Mouse (Mus musculus) T-helper 17 cell (primary cell): Measurements from ENCODE around the gene Cyyr1.
"Not testable (repeated sequence)": the region's sequence is repeated elsewhere in the genome, so short reads cannot be mapped to it uniquely, and the experiment has no call there.

Experiments
- in situ Hi-C, 2 experiments: fragments of 300-600 bp; cut with MboI, MseI; formaldehyde crosslinking; loops; 1 replicate in 1 of 2; 2 replicates in 1 of 2; pipeline ENCODE4 v1.15.1; 2025; ENCODE audit warnings: high pct_unique_total_duplicates in 2 of 2

The Cyyr1 gene

DNA sequence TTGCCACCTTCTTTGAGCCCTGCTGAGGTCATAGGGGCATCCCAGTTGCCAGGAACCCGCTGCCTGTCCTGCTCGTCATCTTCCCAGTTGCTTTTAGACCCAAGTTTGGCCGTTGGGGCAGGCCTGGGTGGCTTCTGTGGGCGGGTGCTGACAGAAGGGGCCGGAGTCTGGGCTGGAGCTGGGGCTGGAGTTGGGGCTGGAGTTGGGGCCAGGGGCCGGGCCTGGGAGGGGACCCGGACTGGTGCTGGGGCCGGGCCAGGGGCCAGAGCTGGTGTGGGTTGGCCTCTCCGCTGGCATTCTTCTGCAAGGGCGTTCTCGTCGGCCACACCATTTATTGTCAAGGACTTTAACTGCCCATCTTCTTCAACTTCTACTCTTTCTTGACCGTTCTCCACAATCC lies at the start of gene Cyyr1:
TSS of gene Cyyr1 (minus strand) at position 101 of the 400 bp plus-strand sequence.
- in situ Hi-C loops, result not testable (repeated sequence)

DNA sequence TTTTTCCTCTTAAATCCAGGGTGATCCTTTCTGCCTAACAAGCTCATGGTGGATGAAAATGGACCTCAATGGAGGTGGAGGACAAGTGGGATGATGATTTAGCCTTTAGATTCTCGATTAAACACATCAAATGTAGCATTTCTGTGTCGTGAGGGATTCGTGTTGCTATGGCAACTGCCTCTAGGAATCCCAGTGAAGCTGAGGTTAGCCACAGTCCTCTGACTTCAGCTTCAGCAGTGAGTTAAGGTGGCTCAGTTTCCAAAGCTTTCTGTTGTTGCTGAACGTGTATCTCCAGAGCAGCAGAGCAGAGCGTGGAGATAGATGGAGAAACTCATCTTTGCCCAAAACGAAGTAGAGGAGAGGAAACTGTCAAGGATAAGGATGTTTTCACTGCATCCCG lies 35.6 kb upstream of the Cyyr1 start:
- in situ Hi-C loops, result loop anchor here in 1 of 2 experiments (25.0 kb wide), 1 partner anchor 827 kb away; the partner anchor contains the start of gene Jam2

DNA sequence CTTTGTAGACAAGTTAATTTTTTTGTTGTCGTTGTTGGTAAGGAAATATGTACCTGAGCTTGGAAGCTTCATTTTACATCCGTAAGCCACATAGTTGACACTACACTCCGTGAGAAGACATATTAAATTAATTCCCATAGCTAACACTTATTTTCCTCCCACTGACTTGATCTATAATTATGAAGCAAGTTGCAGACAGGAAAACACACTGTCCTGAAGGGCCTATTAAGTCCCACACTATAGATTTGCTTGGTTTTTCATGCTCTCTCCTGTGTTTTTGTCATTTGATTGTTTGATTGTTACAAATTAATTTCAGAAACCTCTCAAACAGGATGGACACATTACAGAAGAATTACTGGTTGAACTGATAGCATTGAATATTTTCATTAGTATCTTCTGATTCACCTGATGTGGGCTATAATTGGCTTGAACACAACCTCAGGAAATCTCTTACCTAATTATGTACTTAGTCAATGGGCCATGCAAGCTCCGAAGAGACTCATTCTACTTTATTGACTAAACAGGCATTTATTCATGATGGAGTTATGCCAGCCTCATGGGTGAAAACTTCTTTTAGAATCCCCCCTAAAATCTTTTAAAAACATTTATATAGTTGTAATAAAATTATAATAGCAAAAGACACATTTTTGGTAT lies 34.5 kb upstream of the Cyyr1 start:
- in situ Hi-C loops, result loop anchor here in 1 of 2 experiments (25.0 kb wide), 1 partner anchor 825 kb away; the partner anchor contains the start of gene Jam2

DNA sequence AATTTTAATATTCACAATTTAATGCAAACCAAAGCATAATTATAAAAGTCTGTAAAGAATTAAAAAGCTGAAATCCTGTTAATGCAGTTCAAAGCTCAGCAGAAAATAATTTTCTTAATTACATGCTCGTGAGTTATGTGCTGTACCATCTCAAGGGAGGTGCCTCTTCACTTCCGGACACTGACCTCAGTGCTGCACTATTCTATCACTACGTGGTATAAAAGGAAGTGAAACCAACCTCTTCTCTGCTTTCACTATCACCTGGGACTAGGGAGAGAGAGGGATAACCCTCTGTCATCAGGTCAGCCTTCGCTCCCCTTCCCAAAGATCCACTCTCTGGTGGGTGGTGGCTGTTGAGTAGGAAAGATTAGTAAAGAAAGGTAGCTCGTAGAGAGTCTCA lies 13.3 kb upstream of the Cyyr1 start:
- in situ Hi-C loops, result no loop called here

DNA sequence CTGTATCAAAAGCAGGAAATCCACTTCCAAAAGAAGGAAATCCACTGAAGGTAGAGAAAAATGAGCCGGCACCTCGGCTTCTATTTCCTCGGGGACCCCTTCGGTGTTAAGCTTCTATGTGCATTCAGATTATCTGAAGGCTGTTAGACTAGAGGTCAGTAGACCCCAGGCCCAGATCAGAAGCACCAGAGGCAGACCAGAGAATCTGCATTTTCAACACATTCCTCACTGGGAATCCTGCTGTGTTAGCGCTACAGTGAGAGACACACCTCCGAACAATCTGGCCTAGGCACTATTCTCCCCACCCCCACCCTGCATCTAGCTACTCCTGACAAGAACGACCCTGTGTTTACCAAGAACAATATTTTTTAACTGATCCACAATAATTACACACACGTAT lies 641 bp upstream of the Cyyr1 start:
- in situ Hi-C loops, result no loop called here

DNA sequence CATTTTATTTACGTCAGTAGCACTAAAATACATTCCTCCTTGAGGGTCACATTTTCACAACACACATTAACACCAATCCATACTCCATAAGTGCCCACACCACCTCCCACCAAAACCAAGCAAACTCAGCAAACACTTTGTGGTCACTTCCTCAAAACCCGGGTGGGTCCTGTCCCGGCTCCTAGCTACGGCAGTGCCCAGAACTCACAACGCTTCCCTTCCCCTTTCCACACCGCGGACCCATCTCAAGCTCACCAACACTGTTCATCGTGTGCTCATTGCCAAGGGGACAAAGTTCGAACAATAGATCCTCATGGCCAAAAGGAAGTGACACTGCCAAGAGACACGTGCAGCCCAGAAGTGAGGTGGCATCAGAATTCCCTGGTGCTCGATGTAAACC lies 1.2 kb downstream of the Cyyr1 start:
- in situ Hi-C loops, result not testable (repeated sequence)

DNA sequence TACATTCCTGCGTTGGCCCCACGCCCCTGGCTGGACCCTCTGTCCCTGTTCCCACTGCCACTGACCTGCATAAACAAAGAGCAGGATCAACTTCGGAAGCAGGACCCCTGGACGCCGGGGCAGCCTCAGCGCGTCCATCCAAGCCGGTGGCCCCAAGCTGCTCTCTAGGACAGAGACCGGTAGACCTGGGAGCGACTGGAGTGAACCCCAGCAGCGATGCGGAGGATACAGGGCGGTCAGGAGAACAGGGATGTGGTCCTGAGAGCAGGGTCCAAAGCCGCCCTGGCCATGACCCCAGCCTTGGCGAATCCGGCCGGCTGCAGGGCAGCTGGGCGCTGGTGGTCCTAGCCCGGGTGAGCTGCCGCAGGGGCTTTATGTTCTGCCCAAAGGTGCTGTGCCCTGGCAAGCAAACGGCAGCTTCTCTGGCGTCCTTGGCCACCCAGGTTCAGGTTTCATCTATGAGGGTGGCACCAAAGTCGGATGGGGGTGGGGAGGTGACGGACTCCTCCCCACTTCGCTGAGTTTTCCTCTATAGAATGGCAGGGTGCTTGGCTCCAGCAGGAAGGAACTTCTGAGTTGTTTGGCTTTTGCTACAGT lies 3.1 kb downstream of the Cyyr1 start:
- in situ Hi-C loops, result no loop called here

DNA sequence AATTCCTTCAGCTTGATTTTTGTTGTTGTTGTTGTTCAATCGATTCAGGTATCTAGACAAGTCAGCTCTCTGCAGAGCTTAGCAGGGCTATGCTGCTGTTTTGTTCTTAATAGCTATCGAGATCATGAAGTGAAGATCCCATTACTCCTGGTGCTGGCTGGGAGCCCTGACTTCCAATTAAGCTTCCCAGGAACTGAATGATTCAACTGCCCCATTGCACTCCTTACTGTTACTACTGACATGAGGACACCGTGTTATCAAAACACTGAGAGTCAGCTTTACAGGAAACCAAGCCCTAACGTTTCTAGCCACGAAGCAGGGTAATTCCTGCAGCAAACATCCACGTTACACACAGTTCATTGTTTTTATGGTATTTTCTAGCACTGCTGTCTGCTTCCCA lies 6.7 kb downstream of the Cyyr1 start:
- in situ Hi-C loops, result no loop called here

DNA sequence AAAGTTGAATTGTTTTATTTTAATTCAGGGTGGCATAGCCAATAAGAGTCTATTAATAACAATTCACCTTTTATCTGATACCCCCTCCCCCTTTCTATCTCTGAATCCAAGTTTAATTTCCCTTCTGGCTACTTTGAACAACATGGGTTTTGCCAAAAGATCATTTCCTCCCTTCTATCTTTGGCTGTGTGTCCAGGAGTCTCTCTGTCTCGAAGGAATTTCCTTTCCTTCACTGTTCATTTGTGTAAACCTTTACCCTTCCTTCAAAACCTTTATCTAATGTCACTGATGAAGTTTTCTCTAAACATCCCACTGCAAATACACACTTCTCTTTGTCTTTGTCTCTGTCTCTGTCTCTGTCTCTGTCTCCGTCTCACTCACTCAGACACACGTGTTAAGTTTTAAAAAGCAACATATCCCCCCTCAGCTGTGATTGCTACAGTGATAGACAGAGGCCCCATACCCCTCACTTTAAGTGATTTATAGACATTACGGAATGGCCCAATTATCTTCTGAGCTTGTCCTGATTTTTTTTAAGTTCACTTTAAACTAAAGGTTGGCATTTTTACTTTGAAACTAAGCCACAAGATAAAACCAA lies 11.4 kb downstream of the Cyyr1 start:
- in situ Hi-C loops, result no loop called here

DNA sequence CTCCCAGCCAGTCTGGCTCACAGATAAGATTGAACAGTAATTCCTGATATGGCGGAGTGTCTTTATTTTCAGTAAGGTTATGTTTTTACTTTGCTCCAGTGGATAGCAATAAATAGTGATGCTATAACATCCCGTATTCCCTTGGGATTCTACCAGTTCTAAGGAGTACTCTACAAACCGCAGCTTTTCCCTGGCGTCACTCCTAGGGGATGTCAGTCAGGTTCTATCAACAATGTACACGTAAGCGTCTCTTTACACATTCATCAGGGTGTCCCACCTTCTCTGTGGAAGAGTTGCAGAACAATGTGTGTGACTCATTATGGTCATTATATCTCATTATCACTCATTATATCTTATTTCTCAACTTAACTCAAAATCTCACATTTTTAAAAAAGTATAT lies 12.2 kb downstream of the Cyyr1 start:
- in situ Hi-C loops, result no loop called here

DNA sequence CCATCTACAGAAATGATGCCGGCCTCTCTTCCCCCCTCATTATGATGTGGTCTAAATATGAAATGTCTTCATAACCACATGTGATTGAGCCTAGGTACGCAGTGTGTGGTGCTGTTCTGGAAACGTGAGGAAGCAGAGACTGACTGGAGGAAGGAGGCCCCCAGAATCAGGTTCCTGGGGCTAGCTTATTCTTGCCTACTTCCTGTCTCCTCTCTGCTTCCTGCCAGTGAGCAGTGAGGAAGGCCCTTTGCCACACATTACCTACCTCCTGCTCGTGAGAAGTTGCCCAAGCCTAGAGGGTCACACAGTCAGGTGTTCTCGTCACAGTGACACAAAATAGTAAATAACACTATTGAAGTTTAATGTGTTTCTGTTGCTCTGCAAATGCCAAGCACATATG lies 14.8 kb downstream of the Cyyr1 start:
- in situ Hi-C loops, result no loop called here

DNA sequence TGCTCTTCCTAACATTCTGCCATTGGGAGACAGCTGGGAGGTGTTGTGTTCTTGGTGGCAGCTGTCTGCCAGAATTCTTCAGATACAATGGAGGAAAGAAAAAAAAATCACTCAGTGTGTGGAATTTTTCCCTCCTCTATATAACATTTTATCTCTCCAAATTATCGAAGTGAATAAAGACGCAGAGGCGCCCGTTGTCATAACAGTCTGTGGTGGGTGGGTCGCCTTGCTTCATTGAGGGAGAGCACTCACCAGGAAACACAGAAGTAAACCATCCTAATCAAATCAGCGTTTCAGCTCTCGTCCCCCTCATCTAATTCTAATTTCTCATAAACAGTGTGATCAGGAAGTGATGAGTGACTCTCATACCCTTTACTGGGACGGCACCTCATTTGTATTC lies 17.1 kb downstream of the Cyyr1 start:
- in situ Hi-C loops, result no loop called here

DNA sequence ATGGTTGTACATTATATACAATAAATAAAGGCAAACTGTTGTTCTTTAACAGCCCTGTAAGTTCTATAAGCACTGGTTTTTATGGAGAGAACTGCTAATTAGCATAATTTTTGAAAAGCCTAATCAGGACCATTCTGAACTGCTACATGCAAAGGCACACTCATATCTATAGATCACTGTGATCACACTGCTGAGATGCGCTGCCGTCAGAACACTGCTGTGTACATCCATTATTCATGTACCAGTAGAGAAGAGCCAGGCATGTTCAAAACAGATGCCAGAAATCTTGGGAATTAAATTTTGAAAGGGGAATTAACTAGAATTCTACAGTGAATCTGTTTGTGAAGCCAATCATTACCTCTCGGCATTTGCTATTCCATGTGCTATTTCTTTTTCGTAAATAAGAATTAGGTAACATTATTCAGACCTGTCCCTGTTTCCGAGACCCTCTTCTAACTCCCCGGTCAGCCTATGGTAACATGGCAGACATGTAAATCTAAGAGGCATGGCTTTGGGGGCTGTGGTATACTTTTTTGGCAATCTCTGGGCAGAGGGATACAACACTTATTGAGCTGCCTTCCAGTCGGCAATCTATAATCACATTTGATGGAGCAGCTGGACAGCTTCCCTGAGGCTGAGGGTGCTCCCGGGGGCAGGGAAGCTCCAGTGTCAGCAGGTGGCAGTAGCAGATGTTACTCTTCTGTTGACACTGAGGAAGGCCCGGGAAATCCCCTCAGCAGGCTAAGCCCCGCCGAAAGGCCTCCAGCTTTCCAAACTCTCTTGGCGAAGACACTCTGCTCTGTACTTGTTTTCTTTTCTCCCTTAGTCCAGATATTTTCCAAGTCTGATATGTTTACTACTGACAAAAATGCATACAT lies 25.2 kb downstream of the Cyyr1 start:
- in situ Hi-C loops, result no loop called here

DNA sequence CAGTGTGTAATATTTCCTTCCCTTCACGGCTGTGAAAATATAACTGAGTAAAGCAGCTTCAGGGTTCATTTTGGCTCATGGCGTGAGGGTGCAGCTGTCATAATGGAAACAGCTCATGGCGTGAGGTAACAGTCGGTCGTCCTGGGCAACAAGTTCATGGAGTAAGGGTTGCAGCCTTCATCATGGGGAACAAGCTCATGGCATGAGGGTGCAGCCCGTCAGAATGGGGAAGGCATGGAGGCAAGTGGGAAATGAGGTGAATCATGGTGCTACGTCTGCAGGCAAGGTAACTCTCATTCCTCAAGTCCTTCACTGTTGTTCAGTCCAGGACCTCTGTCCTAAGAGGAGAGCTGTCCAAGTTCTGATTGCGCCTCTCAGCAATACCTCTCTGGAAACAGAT lies 28.6 kb downstream of the Cyyr1 start:
- in situ Hi-C loops, result no loop called here

DNA sequence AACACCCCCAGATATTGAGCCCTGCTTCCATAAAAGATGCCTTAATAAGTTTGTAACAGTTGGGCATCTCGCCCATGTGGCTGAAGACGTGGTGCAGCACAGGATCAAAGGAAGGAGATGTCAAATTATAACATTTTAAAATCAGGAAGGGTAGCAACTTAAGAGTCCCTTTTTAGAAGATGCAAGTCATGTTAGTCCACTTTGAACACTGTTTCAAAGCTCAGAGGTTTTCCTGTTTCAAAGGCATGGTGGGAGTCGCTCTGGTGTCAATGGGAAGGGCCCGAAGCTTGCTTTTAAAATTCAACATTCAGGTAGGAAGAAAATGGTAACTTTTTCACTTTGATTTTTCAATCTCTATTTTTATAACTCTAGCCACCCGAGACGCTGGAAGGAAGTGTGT lies 45.9 kb downstream of the Cyyr1 start:
- in situ Hi-C loops, result no loop called here

DNA sequence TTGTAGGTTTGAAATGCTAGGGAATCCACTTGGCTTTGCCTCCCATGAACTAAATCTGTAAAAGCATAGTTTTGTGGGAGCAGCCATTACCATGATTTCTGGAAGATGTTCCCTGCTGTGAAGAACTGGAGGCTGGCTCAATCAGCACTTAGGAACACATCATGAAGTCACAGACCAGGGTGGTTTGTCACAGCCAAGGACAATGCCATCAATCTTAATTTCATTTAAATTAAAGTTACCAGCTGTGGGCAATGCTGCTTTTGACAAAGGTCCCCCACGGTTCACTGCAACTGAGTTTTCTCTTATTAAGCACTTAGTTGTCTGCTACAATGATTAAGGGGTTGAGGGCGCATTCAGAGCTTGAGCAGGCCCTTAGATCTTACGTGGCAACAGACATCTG lies 48.1 kb downstream of the Cyyr1 start:
- in situ Hi-C loops, result no loop called here

DNA sequence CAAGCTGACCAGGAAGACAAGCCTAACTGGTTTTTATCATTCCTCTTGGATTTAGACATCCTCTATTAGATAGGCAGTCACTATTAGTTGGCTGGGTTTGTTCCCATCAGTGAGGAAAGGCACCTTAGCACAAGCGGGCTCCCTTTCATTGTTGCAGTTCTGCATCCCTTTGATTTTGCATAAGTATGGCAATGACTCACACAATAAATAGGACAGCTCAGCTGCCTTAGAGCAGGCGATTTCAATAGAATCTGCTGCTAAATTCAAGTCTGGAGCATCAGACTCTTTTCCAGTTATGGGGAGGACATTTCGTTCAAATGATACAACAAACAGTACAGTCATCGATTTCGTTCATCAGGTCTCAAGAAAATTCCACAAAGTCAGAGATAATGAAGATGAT lies 49.8 kb downstream of the Cyyr1 start:
- in situ Hi-C loops, result no loop called here

DNA sequence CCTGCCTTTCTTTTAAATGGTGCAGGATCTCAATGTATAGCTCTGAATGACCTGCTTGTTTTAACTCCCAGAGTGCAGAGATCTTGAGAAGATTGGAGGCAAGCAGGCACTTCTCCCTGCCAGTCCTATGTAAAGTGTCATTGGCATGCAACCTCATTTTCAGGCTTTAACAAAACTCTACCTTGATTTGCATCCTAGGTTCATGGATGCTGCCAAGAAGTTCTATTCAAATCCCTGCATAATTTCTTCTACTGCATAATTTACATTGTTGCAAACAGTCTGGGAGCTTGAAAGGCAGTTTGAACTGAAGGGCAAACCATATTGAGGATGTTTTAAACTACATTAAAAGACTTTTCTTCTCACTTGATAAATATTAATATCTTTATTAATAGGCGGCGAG lies 57.4 kb downstream of the Cyyr1 start:
- in situ Hi-C loops, result no loop called here

DNA sequence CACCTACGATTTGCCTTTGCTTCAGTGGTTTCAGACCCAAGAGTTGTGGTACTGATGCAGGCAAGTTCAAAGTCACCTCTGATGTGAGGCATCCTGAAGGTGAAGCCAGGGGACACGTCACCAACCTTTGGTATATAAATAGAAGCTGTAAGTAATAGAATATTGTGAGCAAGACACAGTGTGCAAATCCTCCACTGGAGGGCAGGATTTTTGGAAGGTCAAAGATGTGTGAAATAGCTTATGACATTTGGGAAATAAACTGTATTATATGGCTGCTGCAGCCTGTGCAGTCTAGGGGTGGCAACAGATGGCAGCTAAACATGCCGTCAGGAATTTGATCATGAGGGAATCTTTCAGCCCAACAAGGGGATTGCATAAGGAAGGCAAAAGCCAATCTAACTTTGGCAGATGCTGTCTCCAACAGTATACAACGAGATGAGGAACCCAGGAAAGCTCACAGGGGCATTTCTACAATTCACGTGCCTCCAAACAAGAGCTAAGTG lies 65.0 kb downstream of the Cyyr1 start:
- in situ Hi-C loops, result no loop called here

DNA sequence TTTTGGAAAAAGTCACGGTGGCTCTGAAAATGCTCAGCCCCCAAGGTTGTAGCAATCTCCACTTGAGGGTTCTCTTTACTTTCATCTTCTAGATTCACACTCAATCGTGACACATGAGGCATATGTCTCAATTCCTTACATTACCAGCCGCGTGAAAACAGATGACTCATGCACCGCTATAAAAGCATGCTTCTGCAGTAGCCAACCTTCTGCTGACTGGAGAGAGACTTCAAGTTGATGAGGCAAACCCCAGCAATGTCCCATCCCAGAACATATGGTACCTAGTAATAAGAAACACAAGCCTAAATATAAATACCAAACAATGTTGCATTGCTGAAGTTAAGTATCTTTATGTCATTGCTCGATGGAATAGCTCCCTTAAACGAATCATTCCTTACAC lies 65.9 kb downstream of the Cyyr1 start:
- in situ Hi-C loops, result no loop called here

DNA sequence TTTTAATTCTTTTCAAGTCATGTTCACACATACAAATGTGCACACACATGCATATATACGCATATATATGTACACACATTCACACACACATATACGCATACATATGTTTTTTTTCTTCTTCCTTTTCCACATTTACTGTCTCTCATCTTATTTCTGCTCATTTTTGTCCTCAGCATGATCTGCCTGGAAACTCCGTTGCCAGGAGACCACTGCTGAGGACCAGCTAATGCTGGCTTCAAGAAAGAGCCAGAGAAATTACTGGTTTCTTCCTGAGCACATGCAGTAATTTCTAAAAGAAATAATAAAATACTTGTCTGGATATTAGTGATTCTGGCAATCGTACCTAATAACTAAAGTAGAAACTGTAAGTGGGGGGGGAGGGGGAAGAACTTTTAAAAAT lies 68.6 kb downstream of the Cyyr1 start:
- in situ Hi-C loops, result no loop called here

DNA sequence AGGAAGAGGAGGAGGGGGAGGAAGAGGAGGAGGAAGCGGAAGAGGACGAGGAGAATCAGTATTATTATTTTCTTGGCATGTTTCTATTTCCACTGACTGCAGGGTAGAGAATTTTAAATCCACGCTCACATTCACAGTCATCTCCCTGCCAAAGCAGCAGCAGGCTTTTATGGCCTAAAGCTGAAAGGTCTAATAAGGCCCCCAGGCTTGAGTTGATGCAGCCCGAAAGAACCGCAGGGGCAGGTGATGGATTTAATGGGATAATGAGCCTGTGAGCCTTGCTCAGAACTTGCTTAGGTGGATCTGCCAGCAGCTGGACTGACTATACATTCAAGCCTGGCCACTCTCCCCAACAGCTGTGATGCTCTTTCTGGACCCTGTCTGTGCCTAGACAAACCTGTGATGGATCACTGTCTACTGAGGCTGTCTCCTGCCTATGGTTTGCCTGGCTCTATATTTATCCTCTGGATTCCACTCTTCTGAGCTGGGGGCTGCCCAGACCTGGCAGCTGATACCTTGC lies 78.6 kb downstream of the Cyyr1 start:
- in situ Hi-C loops, result loop anchor here in 1 of 2 experiments (5.0 kb wide), 1 partner anchor 593 kb away; no protein-coding TSS in a partner anchor
